In the genomic region with DNA sequence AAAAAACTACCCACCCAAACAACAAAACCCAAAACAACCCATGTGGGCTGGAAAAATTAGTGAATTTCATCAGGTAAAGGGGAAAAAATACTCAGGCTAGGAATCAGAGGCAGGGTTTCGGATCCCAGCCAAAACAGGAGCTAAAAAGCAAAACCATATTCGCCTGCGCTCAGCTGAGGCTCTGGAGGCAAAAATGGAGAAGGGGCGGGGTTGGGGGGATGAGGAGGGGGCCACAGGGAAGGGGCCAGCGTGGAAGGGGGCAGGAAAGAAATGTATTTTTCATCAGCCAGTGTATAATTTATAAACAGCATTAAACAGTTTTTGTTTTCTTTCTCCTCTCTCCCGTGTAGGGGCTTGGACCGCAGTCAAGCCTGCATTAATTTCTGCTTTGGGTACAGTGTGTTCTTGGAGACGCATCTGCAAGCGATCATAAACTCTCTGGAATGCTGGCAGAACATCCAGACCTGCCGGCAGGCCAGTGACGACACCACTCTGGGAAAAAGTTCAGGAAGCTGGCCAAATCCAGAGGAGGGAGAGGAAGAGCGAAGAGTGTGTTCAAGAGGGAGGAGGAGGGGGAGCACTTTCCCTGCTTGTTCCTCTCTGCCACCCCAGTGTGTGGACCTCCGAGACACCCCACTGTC, we compare ENCODE assay signal across 9 mouse cellular contexts.
DNase-seq lines count a peak whose midpoint lies in the region; TF ChIP-seq lines count a peak whose summit lies in the region.
"Had no signal": no experiment of that assay in that cellular context is flagged by ENCODE, and none has a peak within 500 bp of the region (broad histone marks: within the 10 kb centered on the region; RNA-seq: fewer than 3 reads in every experiment).

No protein-coding gene starts in this region.

- TF ChIP-seq POLR2A in lung, adult 2 months (IDR thresholded peaks at IDR 0.05; ENCODE audit: borderline replicate concordance, extremely low read depth, low read depth, low read length) = peak; percentile 38; the same call in 1 of the 2 replicates

- peaks cover 91% of the 10 kb centered on the region for H3K4me1 ChIP-seq in hindbrain, embryonic 10.5 days (replicated peaks)
- H3K4me1 ChIP-seq in lung, adult 2 months (ENCODE audit: control insufficient read depth, insufficient read depth, low read length) = peaks cover 62% of the 10 kb centered on the region

- H3K9me3 ChIP-seq in hindbrain, embryonic 10.5 days = no peaks in the 10 kb centered on the region
- H3K9me3 ChIP-seq: megakaryocyte, embryonic 14.5 days had no signal

- H3K27me3 ChIP-seq in hindbrain, embryonic 10.5 days (ENCODE audit: insufficient read depth, poor library complexity, severe bottlenecking) = no peaks in the 10 kb centered on the region
- H3K27me3 ChIP-seq: megakaryocyte, embryonic 14.5 days had no signal

- TF ChIP-seq CTCF in lung, adult 2 months (IDR thresholded peaks at IDR 0.05; ENCODE audit: insufficient read depth, low read length) = no peak

- DNase-seq in NIH3T3 (ENCODE audit: low read depth) = peak; percentile 97
- peak; percentile 89 for DNase-seq in cerebellum, adult 9-11 months
- DNase-seq in frontal cortex, postnatal 25 days (ENCODE audit: low spot score in 2 of 2) = peak; percentile 48 to 84
- DNase-seq in hindbrain, embryonic 10.5 days (ENCODE audit: low spot score) = no peak
- peak; percentile 93 to 97 for DNase-seq in layer of hippocampus, adult 8-10 months (ENCODE audit: low spot score in 2 of 2)
- peak; percentile 85 for DNase-seq in lung, adult 2 months
- DNase-seq in right cerebral cortex, adult 2 months (ENCODE audit: low spot score in 2 of 2) = peak; percentile 88 to 92
- DNase-seq in B cell, adult 2 months = no peak

- peak overlapping the region; percentile 77 for H3K27ac ChIP-seq in hindbrain, embryonic 10.5 days

- H3K36me3 ChIP-seq in hindbrain, embryonic 10.5 days = peaks cover 13% of the 10 kb centered on the region

- WGBS in hindbrain, embryonic 10.5 days = 58% methylated on average over 13 of the region's 13 CpGs
- WGBS in lung, adult 2 months = 18% methylated on average over 13 of the region's 13 CpGs

- no peak overlapping the region for H3K4me3 ChIP-seq in hindbrain, embryonic 10.5 days
- no peak overlapping the region for H3K4me3 ChIP-seq in lung, adult 2 months (replicated peaks; ENCODE audit: extremely low read depth, low read depth, low read length)
- H3K4me3 ChIP-seq: megakaryocyte, embryonic 14.5 days had no signal

Comparison
In these comparisons a context has a peak if more than half of its experiments do, and no peak if none do; other contexts are left out.
1. DNase-seq: peak in NIH3T3 (single experiment), cerebellum, adult 9-11 months (single experiment), frontal cortex, postnatal 25 days (2 of 2), layer of hippocampus, adult 8-10 months (2 of 2), lung, adult 2 months (single experiment) and right cerebral cortex, adult 2 months (2 of 2); none in hindbrain, embryonic 10.5 days (single experiment) and B cell, adult 2 months (0 of 2).